Mouse (Mus musculus): ENCODE data around the gene Zfyve19.

GRCm38 (mm10) chr2:119190969-119191368 is 17.4 kb upstream of the Zfyve19 start:
- TF ChIP-seq POLR2A (IDR thresholded peaks at IDR 0.05; ENCODE audit: borderline replicate concordance, low read depth, low read length) (no peak), CTCF (IDR thresholded peaks at IDR 0.05; ENCODE audit: low read depth, low read length) (no peak)

All from bone marrow macrophage, adult 2 months (primary cell).